Mouse (Mus musculus) testis, postnatal 10 days (tissue): ENCODE data around the gene Dhrs7b.
"Not testable (repeated sequence)": the region's sequence is repeated elsewhere in the genome, so short reads cannot be mapped to it uniquely, and the experiment has no call there.

Experiments
- DNase-seq: peaks from one replicate; pipeline ENCODE4 v3.0.0; 2021; ENCODE audit warnings: low spot score

Gene Dhrs7b

DNA sequence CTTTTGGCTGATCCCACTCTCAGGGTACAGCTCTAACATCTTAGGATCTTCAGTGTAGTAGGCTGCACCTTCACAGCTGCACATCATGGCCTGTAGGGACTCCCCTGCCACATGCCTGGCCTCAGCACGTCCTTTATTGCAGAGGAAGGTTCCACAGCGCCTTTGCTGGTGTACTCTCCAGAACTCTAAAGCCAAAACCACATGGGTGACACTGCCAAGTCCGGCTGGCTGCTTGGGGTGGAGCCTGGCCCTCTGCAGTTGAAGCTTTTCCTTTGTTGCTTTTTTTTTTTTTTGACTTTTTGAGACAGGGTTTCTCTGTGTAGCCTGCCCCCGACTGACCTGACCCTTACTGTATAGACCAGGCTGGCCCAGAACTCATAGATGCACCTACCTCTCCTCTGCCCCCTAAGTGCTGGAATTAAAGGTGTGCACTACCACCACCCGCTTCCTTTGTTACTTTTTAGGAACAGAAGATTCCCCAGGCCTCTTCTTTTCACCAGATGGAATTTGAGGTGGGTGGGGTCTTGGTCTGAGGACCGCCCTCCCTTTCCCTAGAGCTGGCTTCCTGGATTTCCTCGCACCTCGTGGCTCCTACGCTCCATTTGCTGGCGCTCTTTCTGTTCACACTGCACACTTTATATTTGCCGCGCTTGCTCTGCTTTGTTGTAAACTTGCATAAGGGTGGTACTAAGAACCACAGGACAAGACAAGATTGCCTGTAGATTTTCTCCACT, 11.2 kb downstream of the Dhrs7b start:
- no peak for DNase-seq

DNA sequence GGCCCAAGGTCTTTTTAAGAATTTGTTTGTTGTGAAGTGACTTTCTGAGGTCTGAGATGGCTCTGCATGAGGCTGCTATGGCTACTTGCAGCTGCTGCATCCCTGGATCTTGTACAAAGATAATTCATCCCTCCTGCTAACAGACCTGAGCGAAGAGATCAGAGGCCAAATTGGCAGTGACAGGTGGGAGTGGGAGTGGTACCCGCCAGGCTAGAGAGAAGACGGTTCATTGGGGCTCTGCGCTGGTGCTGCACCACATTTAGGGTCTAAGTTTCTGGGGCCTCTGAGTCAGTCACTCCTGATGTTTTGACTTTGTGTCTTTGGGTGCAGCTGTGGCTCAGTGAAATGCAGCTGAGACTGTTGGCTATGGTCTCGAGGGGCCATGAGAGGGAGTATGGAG, 13.0 kb downstream of the Dhrs7b start:
- no peak for DNase-seq

- DNase-seq: no peak
These were observed 15.0 kb downstream of the Dhrs7b start for GRCm38 (mm10) chr11:60845415-60845814.

DNA sequence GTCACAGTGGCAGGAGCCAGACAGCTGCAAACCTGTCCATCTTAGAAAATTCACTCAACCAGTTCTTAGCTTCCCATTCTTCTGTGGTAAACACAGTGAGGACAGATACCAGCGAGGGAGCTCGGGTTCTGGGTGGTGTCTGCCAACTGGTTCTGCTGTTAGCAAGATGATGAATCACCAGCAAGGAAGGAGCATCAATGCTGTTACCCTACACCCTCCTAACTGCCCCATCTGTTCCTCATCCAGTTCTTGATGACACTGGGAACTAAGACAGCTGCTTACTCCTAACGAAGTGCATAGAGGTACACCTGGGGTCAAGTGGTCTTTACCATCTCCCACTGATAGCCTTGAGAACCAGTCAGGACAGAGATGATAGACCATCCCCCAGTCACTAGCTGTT, 26.2 kb downstream of the Dhrs7b start:
- DNase-seq: no peak

DNA sequence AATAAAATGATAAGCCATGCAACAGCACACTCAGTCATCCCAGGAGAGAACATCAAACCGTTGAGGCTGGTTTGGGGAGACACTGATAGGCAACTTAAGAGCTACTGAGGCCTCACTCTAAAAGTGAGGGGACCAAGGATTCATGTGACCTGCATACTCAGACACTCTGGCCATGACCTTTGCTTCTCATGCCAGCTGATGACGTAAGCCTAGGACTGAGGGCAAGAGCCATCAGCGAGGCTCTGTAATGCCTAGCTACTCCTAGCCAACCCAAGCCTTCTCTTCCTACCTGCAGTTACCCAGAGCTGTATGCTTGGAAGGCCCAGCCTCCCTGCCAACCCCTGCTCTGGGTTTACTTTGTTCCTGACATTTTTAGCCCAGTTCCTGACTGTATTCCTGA, 31.6 kb downstream of the Dhrs7b start:
- DNase-seq: no peak

DNA sequence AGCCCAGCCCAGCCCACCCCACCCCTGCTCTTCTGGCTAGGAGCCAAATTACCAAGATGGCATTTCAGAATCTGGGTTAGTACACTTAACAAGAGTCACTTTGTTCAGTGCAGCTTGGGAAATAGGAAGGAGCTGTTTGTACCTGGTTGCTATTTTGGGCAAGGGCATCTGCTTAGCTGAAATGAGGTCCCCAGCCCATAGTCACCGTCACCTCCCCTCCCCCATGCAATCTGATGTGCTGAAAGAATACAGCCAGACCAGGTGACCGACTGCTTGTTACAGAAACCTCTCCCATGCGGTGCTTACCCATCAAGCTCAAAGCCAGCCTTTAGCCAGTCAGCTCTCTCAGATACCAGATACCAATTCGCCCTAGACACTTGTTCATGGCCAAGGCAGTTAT, 32.8 kb downstream of the Dhrs7b start:
- DNase-seq: no peak

DNA sequence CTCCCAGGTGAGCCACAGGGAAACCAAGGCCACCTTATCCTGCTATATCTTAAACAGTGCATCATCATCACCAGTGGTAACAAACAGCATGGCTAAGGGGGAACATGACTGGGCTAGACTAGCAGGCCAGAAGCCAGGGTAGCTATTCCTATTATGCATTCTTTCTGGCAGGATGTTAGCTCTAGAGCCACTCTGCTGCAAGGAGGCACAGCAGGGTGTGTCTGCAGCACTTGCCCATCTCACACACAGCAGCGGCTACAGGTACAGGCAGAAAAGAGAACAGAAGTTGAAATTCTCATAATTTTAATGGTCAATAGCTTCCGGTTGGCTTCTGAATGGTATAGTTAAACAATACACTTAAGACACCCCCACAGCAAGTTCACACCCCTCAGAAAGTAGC, 33.7 kb downstream of the Dhrs7b start:
- DNase-seq: no peak

DNA sequence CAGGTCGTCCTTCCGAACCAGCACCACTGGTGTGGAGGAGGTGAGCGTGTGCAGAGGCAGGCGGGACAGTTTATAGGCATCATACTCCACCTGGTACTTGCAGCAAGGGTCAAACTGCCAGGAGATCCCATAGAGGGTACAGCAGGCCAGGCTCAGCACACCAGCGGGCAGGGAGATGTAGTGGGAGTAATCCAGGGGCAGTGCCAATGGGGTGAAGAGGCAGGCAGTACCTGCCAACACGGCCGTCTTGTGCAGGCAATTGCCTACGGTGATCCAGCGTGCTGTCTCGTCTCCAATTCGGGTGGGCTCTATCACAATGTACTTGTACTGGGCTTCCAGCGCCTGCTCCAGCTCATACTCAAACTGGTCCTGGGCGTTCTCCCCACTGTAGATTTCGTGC, 34.5 kb downstream of the Dhrs7b start:
- no peak for DNase-seq

DNA sequence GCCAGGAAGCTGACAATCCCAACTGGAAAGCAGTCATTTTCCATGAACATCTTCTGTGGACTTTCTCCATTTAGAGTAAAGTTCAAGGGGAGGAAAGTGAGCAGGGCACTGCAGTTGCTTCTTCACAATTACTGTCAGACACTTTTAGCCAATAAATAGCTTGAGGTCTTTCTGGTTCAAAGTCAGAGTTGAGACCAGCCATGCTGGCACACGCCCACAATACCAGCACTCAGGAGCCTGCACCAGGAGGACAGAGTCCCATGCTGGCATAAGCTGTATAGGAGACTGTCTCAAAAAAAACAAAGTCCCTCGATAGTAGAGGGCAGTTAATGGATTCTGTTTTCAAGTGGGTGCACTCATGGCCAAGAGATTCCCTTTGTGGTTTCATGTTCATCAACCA, 35.6 kb downstream of the Dhrs7b start:
- DNase-seq: no peak

- no peak for DNase-seq
These were observed 37.0 kb downstream of the Dhrs7b start for GRCm38 (mm10) chr11:60867456-60867855.

DNA sequence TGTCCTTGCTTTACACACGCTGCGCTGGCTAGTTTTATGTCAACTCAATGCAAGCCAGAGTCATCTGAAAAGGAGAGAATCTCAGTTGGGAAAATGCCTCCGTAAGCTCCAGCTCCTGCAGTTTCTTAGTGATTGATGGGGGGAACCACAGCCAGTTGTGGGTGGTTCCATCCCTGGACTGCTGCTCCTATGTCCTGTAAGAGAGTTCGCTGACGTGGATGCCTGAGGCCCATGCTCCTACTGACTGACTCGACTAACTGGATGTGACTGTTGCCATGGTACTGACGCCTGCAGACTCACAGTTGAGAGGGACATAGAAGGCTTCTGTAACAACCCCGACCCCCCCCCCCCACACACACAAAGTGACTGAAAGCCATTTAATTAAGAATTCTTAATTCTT, 37.5 kb downstream of the Dhrs7b start:
- no peak for DNase-seq

GRCm38 (mm10) chr11:60869471-60869870, 39.0 kb downstream of the Dhrs7b start:
- not testable (repeated sequence) for DNase-seq

- DNase-seq: no peak
These were observed 41.0 kb downstream of the Dhrs7b start for GRCm38 (mm10) chr11:60871409-60871808.

- no peak for DNase-seq
These were observed 42.7 kb downstream of the Dhrs7b start for GRCm38 (mm10) chr11:60873101-60873500.

- DNase-seq: peak; percentile 79
These were observed 47.7 kb downstream of the Dhrs7b start for GRCm38 (mm10) chr11:60878056-60878612.

DNA sequence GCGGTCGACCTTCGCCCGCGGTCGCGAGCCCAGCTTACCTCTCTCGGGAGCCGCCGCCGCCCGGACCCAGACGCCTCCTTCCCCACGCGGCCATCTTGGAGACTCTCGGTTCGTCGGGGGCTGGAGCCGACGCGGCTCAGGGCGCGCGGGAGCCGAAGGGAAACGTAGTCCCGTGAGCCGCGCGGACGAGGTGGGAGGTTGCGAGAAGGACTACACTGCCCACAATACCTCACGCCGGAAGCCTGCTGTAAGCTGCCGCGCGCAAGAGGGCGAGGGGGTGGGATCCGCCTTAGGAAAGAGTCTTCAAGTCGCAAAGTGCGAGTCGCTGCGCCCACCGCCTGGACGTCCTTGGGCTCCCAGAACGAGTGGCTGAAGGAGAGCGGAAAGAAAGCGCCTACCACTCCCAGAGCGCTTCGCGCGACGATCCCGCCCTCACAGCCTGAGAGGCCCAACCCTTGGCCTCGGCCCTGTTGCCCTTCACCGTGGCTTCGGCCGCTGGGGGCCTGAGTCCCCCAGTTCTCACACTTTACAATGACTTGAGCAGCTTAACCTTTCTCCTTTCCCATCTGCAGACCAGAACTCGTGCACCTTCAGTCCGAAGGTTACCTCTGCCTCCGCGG, 48.4 kb downstream of the Dhrs7b start, which contains the start of gene Tmem11:
Gene Tmem11 (minus strand): TSS at position 598 of the 620 bp plus-strand sequence.
- peak; percentile 92 for DNase-seq

GRCm38 (mm10) chr11:60879423-60879822, 49.0 kb downstream of the Dhrs7b start:
- DNase-seq: peak; percentile 69

DNA sequence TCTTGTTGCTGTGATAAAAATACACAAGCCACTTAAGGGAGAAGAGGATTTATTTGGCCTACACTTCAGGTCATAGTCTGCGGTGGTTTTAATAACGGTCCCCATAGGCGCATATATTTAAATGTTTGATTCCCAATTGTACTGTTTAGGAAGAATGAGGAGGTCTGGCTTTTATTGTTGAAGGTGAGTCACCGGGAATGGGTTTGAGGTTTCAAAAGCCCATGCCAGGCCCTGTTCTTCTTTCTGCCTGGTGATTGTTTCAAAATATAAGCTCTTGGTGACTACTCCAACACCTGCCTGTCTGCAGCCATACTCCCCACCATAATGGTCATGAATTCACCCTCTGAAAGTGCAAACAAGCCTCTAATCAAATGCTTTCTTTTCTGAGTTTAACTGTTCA, 50.1 kb downstream of the Dhrs7b start:
- no peak for DNase-seq

- DNase-seq: no peak
These were observed 52.0 kb downstream of the Dhrs7b start for GRCm38 (mm10) chr11:60882386-60882785.

DNA sequence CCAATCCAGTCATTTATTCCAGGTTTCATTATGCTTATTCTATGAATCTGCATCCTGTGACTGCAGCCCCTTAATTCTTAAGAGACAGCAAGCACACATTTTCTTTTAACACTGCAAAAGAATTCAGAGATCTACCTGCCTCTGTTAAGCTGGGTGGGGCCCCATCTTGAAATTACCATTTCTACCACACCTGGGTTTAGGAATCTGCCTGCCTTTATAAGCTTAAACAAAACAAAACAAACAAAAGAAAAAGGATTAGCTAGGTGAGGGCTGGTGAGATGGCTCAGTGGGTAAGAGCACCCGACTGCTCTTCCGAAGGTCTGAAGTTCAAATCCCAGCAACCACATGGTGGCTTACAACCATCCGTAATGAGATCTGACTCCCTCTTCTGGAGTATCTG, 56.6 kb downstream of the Dhrs7b start:
- DNase-seq: not testable (repeated sequence)

GRCm38 (mm10) chr11:60889861-60890260, 59.4 kb downstream of the Dhrs7b start:
- DNase-seq: no peak

GRCm38 (mm10) chr11:60890286-60890685, 59.9 kb downstream of the Dhrs7b start:
- DNase-seq: no peak

GRCm38 (mm10) chr11:60890744-60891143, 60.3 kb downstream of the Dhrs7b start:
- no peak for DNase-seq
